In the genomic region with DNA sequence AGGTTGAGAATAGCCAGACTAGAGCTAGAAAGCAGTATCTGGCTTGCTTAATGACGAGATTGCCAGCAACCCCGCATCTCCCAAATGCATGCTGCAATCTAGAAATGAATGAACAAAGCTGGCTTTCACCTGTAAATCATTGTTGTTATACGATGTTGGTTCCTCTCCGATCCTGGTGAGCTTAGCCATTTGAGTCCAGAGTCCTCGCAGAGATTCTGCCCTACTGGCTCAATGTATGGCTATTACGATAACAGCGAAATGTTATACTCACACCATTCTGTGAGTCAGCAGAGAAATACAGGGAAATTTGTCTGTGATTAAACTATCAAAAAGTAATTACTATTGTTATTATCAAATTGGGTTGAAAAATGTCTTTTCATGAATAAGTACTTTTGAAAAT, we compare ENCODE assay signal across 17 mouse cellular contexts. TPM values are rescaled to one million over a fixed set of nuclear protein-coding genes. Genes with fewer than 3 reads are reported as not detected.
"Had no signal": no experiment of that assay in that cellular context is flagged by ENCODE, and none has a peak within 500 bp of the region (broad histone marks: within the 10 kb centered on the region; RNA-seq: fewer than 3 reads in every experiment).

No protein-coding gene starts in this region.

- H3K9ac ChIP-seq: heart, embryonic 12.5 days; hindbrain, embryonic 13.5 days; hindbrain, embryonic 15.5 days; limb, embryonic 12.5 days; liver, embryonic 14.5 days had no signal

- H3K9me3 ChIP-seq: heart, embryonic 10.5 days; heart, embryonic 12.5 days; hindbrain, embryonic 13.5 days; hindbrain, embryonic 15.5 days; limb, embryonic 10.5 days; limb, embryonic 12.5 days had no signal

- H3K27ac ChIP-seq: heart, embryonic 10.5 days; hindbrain, embryonic 13.5 days; hindbrain, embryonic 15.5 days; hindbrain, postnatal 0 days; layer of hippocampus, adult 2 months; left cerebral cortex, adult 2 months; limb, embryonic 10.5 days; limb, embryonic 12.5 days; liver, embryonic 14.5 days had no signal

- DNase-seq: gastrocnemius, postnatal 14 days; gastrocnemius, postnatal 36 days; kidney, postnatal 10 days; kidney, postnatal 4 days; liver had no signal

- ATAC-seq: hindbrain, postnatal 0 days had no signal

- H3K36me3 ChIP-seq: heart, embryonic 10.5 days; heart, embryonic 12.5 days; hindbrain, embryonic 13.5 days; hindbrain, embryonic 15.5 days; limb, embryonic 10.5 days; limb, embryonic 12.5 days had no signal

- H3K4me2 ChIP-seq: heart, embryonic 12.5 days; hindbrain, embryonic 13.5 days; hindbrain, embryonic 15.5 days; limb, embryonic 12.5 days; liver, embryonic 11.5 days had no signal

- H3K4me3 ChIP-seq: heart, embryonic 10.5 days; heart, embryonic 12.5 days; hindbrain, embryonic 13.5 days; hindbrain, embryonic 15.5 days; layer of hippocampus, adult 2 months; left cerebral cortex, adult 2 months; limb, embryonic 10.5 days; limb, embryonic 12.5 days had no signal

RNA-seq across cellular contexts. Expression of a gene that starts 4.5 kb away (rescaled TPM):
- total RNA-seq: hematopoietic stem cell, adult 5-6 weeks had no signal
